Comparison of ENCODE assay signal across 26 mouse cellular contexts in the genomic region with DNA sequence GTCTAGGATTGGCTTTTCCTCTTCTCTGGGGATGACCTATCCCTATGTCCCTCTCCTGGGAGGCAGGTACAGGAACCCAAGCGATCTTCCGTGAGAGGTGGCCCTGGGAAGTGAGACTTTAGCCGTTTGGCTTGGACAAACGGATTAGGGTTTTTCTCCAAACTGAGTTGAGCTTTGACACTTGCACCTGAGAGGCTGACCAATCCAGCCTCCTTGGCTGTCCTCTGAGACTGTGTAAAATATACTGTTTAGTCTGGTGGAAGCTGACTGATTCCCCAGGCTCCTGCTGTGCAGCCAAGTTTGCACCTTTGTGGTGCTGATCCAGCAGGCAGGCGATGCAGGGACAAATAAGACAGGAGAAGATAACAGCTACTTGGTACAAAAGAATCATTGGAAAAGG.
A peak's percentile ranks its signal among the peaks of the same experiment; 100 is the strongest.
DNase-seq lines count a peak whose midpoint lies in the region; ATAC-seq lines count a peak whose summit lies in the region.
"Had no signal": no experiment of that assay in that cellular context is flagged by ENCODE, and none has a peak within 500 bp of the region (broad histone marks: within the 10 kb centered on the region; RNA-seq: fewer than 3 reads in every experiment).

No protein-coding gene starts in this region.

- H3K9ac ChIP-seq in kidney, embryonic 16.5 days (replicated peaks; ENCODE audit: low read length): no peak overlapping the region
- H3K9ac ChIP-seq: embryonic facial prominence, embryonic 12.5 days; embryonic facial prominence, embryonic 15.5 days; forebrain, postnatal 0 days; heart, embryonic 12.5 days; heart, embryonic 15.5 days; hindbrain, embryonic 14.5 days had no signal

- H3K36me3 ChIP-seq in kidney, embryonic 16.5 days (ENCODE audit: insufficient read depth, low read length): no peaks in the 10 kb centered on the region
- H3K36me3 ChIP-seq: embryonic facial prominence, embryonic 12.5 days; embryonic facial prominence, embryonic 15.5 days; heart, embryonic 12.5 days; heart, embryonic 15.5 days had no signal

- H3K4me1 ChIP-seq in kidney, embryonic 16.5 days (ENCODE audit: insufficient read depth, low read length): no peaks in the 10 kb centered on the region

- no peak overlapping the region for H3K27ac ChIP-seq in kidney, embryonic 16.5 days (ENCODE audit: low read length)
- H3K27ac ChIP-seq: embryonic facial prominence, embryonic 12.5 days; embryonic facial prominence, embryonic 15.5 days; gastrocnemius, adult 2 months; heart, embryonic 15.5 days; hindbrain, embryonic 14.5 days had no signal

- no peaks in the 10 kb centered on the region for H3K9me3 ChIP-seq in kidney, embryonic 16.5 days (ENCODE audit: low read length)
- H3K9me3 ChIP-seq: embryonic facial prominence, embryonic 12.5 days; embryonic facial prominence, embryonic 15.5 days; heart, embryonic 12.5 days; heart, embryonic 15.5 days had no signal

- 92% methylated on average over 5 of the region's 5 CpGs for WGBS in kidney, embryonic 16.5 days

- peak; percentile 58 for DNase-seq in heart, adult 11 months
- no peak for DNase-seq in heart, postnatal 25 days (ENCODE audit: low spot score)
- DNase-seq in kidney, adult 8-10 months: peak; percentile 45 to 64
- DNase-seq in kidney, postnatal 36 days: peak; percentile 44 to 46
- no peak for DNase-seq in kidney, adult 18-20 months
- DNase-seq in R1 (ENCODE audit: low read depth, low spot score): peak; percentile 4
- no peak for DNase-seq in layer of hippocampus, adult 8-10 months (ENCODE audit: low spot score in 2 of 2)
- DNase-seq: adrenal gland, adult 2 months; adrenal gland, postnatal 14 days; cerebellum, adult 11 months; cerebellum, adult 2 months; cerebellum, adult 9-11 months; cerebellum, postnatal 25 days; forebrain, postnatal 0 days; gastrocnemius, adult 2 months; gastrocnemius, postnatal 14 days; heart, adult 18-20 months; heart, postnatal 10 days; heart, postnatal 4 days had no signal

- intact Hi-C loops in heart, postnatal 25 days (cut with DNase I): no loop called here

- H3K4me3 ChIP-seq in kidney, embryonic 16.5 days (ENCODE audit: low read length): no peak overlapping the region
- H3K4me3 ChIP-seq: embryonic facial prominence, embryonic 12.5 days; embryonic facial prominence, embryonic 15.5 days; gastrocnemius, adult 2 months; heart, embryonic 12.5 days; heart, embryonic 15.5 days had no signal

- H3K27me3 ChIP-seq in kidney, embryonic 16.5 days (ENCODE audit: insufficient read depth, low read length): no peaks in the 10 kb centered on the region
- H3K27me3 ChIP-seq: embryonic facial prominence, embryonic 12.5 days; embryonic facial prominence, embryonic 15.5 days had no signal

- ATAC-seq in kidney, embryonic 16.5 days (ENCODE audit: low FRiP score, low TSS enrichment): no peak
- ATAC-seq: forebrain, embryonic 14.5 days; forebrain, postnatal 0 days had no signal

- no peak overlapping the region for H3K4me2 ChIP-seq in kidney, embryonic 16.5 days (replicated peaks; ENCODE audit: low read depth, low read length)
- H3K4me2 ChIP-seq: embryonic facial prominence, embryonic 12.5 days; embryonic facial prominence, embryonic 15.5 days; heart, embryonic 12.5 days; heart, embryonic 15.5 days; hindbrain, embryonic 14.5 days had no signal

Comparison
In these comparisons a context has a peak if more than half of its experiments do, and no peak if none do; other contexts are left out.
1. DNase-seq: peak in heart, adult 11 months (single experiment), kidney, adult 8-10 months (2 of 2), kidney, postnatal 36 days (2 of 2) and R1 (single experiment); none in heart, postnatal 25 days (single experiment), kidney, adult 18-20 months (single experiment) and layer of hippocampus, adult 8-10 months (0 of 2).